Mouse (Mus musculus) cerebellum, adult 18-20 months (tissue): Measurements from ENCODE around the gene Rab3il1.

ENCODE experiments used
- DNase-seq, 2 experiments: peaks; one replicate each; pipeline ENCODE4 v3.0.0; 2021

Rab3il1 gene

DNA sequence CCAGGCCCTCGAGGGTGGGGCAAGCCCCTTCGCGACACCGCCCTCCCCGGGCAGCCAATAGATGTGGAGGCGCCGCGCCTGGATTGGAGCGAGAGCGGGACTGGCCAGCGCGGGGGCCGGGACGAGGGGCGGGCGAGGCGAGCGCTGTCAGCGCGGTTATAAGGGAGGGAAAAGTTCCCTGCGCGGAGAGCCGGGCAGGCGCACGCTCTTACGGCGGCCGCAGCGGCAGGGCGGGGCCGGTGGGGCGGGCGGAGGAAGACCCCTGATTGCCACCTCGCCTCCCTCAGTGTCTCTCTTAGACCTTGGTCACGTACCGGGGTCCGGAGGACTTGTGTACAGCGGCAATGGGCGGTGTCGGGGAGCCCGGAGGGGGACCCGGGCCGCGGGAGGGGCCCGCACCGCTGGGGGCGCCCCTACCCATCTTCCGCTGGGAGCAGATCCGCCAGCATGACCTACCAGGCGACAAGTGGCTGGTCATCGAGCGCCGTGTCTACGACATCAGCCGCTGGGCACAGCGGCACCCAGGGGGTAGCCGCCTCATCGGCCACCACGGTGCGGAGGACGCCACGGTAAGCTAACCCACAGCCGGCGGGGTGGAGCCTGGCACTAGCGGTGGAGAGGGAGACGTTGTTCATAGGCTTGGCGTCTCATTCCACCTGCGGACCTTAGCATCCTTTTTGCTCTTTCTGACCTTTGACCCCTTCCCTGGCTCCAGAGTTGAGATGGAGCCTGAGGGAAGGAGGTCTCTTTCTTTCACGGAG, 40.1 kb downstream of the Rab3il1 start, which contains the start of gene Fads3:
Fads3 (plus strand) TSS at position 182 of the 761 bp plus-strand sequence.
- peak; percentile 86 to 89 for DNase-seq

DNA sequence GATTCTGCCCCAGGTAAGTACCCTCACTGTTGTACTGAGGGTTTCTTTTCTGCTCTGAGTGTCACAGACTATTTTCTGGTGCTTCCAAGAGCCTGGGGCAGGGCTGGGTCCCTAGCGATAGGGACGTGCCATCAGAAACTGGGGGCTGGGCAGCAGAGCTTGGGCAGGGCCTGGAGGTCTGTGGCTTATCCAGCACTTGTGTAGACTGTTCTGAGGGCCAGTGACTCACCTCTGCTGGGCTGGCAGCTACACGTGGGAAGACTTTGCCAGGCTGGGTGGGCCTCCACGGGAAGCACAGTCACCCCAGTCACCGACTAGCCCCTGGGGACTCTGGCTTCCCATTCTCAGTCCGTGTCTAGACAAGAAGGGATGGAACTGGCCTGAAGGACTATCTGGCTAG, 40.8 kb downstream of the Rab3il1 start:
- peak; percentile 21 to 32 for DNase-seq

DNA sequence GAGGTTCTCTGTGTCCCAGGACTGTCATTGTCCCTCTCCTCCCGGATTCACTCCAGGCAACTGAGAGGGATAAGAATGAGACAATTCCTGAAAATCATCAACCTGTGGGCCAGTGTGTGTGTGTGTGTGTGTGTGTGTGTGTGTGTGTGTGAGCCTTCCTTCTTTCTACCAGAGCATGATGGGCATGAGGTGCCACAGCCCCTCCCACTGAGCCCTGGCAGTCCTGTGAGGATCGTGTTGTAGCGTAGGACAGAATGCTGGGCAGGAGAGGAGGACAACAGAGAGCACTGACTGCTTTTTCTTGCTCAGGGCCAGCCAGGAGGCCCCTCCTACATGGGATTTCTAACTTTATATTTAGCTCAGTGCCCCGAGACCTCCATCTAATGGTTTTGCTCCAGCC, 41.3 kb downstream of the Rab3il1 start:
- DNase-seq = no peak

DNA sequence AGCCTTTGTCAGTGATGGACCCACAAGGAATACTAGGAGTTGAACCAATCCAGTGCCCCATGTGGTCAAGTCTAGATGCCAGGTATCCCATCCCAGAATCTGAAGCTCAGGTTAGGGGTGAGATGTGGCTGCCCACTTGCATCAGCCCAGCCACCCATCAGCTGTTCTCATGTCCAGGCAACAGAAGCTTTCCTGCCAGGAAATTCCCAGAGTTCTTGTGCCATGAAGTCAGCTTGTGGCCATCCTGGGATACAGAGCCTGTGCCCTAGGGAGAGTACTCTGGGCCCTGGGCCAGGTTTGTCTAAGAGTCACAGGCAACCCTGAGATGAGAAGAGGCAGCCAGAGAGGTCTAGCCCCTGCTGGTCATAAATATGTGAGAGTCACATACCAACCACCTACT, 42.2 kb downstream of the Rab3il1 start:
- no peak for DNase-seq

DNA sequence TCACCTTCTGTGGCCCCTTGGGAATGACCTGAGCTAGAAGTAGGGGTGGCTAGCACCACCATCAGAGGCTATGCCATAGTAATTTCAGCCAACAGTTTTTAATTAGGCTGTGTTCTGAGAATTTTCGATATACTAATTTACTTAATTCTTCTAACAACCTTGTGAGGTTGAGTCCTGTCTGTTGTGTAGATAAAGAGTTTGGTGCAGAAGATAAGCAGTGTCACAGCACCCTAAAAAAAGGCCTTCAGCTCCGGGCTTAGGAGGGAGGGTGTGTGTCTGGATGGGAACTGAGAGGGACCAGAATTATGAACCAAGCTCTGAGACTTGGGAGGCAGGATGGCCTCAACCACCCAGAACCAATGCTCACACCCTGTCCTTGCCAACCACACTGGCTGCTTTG, 44.2 kb downstream of the Rab3il1 start:
- DNase-seq = no peak

DNA sequence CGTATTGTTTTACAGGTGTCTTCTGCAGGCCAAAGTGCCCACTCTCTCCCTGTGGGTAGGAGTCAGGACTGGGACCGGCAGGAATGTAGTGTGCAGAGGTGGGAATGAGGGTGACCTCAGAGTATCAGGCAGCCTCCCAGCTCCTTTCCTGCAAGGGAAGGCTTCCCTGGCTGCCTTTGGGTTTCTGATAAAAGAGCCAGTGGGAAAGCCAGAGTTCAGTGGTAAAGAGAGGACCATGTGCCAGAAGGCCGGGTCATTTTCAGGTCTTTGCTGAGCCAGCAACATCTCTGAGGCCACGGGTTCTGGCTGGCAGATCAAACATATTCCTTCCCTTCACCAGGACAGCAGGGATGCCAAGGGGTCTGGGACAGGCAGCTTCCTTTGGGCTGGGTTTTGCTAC, 44.9 kb downstream of the Rab3il1 start:
- no peak for DNase-seq

DNA sequence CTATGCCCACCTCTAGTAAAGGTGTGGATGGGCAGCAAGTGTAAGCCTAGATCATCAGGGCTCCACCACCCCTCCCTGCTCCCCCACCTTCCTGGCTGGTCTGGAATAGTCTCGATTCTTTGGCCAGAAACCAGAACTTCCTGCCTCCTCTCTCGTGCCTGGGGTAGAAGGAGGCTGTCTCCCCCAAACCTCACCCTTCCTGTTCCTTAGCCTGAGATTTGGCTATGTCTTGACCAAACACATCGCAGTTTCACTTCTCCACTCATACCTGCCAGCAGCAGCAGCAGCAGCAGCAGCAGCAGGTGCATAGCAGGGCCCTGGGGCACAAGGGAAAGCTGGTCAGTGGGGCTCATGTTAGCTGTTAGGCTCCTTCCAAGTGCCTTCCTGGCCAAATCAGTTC, 45.5 kb downstream of the Rab3il1 start:
- DNase-seq = no peak

DNA sequence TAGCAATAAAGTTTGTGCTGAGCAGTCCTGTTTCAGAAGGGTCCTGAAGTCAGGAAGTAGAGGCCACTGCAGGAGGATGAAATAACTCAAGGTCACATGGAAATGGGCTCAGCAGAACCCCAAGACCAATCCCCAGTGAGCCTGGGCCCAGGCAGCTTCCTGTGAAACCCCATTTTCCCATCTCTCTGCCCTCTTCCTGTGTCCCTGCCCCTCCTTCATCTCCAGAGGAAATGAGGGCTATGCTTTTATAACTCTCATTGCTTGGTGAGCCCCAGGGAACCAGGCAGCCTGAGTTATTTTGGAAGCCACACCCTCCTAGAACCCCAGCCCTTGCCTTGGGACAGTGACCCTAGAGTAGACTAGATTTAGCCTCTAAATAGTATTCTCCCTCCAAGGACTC, 48.1 kb downstream of the Rab3il1 start:
- DNase-seq = no peak

DNA sequence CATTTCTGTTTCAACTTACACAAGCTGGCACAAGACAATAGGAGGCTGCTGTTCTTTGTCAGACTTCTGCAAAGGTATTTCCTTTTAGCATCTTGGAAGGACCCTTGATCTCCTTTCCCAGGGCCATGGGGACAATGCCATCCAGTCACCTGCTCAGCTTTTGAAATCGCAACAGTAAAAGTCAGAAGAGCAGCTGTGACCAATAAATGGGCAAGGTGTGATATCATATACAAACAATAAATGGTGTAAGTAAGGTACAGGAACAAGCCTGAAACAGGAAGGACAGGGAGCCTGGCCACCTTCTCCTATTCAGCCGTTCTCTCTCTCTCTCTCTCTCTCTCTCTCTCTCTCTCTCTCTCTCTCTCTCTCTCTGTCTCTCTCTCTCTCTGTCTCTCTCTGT, 49.0 kb downstream of the Rab3il1 start:
- no peak for DNase-seq

DNA sequence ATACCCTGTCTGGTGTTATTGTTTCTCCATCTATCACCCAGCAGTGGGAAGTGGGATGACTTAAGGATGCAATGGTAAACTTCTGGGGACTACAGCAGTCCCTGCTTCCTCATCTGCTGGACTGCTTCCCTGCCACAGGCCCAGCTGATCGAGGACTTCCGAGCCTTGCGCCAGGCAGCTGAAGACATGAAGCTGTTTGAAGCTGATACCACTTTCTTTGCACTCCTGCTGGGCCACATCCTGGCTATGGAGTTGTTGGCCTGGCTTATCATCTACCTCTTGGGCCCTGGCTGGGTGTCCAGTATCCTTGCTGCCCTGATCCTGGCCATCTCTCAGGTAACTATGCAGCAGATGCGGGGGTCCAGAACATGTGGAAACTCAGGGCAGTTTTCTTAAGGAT, 51.2 kb downstream of the Rab3il1 start:
- DNase-seq = no peak

DNA sequence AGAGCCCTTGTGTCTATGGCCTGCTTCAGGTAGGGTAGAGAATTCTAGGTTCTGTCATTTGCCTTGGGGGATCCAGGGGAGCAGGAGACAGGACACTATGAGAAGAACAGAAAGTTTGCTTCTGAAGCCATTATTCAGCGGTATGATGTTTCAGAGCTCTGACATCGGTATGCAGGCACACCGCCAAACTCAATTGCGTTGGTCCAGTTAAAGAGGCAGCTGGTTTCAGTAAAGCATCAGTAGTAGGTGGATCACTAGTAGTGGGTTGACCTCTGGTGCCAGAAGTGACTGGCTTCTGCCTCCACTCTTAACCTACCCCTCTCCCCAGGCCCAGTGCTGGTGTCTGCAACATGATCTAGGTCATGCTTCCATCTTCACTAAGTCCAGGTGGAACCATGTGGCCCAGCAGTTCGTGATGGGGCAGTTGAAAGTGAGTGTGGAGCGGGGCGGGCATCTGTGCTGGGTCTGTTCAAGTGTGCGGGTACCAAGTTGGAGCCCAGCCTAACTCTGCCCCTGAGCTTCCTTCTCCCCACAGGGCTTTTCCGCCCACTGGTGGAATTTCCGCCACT, 52.3 kb downstream of the Rab3il1 start:
- no peak for DNase-seq

DNA sequence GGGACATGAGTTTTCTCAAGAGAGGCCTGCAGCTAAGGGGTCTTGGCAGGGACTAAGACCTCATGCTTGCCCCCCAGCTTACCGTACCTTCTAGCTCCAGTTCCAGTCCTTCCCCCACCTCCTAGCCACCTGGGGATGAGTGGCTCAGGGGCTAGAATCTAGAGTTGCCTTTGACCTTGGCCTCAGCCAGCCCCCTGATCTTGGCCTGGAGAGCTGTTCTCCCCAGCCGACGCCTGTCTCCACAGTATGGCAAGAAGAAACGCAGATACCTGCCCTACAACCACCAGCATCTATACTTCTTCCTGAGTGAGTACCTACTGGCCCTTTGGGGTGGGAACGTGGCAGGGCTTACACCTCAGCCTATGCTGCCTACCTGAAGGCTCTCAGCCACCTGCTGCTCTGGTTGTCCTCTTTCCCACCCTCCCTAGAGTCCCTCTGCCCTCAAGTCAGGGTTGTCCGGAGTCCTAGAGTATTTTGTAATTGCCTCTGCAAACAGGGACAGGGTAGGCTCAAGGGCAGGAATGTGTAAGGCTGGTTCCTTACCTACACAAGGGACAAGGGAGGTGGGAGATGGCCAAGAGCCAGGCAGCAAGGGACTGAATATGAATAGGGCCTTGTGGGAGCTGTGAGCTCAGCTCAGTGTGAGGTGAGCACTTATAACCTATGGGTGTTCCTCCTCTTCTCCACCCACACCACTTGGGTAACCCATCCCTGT, 53.0 kb downstream of the Rab3il1 start:
- no peak for DNase-seq

DNA sequence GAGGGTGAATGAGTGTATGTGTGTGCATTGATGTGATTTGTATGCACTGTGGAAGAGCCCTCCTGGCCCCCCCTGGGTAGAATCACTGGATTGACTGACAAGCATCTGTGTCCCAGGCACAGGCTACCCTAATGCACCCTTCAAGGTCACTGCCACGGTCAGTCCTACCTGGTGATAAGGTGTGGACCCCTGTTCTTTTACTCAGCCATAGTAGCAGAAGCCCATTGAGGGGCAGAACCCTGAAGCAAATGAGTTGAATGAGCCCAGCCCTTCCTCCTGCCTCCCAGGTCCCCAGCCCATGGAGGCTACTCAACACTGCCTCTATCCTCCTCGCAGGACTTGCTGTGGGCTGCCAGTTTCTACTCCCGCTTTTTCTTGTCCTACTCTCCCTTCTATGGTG, 53.8 kb downstream of the Rab3il1 start:
- DNase-seq = no peak

DNA sequence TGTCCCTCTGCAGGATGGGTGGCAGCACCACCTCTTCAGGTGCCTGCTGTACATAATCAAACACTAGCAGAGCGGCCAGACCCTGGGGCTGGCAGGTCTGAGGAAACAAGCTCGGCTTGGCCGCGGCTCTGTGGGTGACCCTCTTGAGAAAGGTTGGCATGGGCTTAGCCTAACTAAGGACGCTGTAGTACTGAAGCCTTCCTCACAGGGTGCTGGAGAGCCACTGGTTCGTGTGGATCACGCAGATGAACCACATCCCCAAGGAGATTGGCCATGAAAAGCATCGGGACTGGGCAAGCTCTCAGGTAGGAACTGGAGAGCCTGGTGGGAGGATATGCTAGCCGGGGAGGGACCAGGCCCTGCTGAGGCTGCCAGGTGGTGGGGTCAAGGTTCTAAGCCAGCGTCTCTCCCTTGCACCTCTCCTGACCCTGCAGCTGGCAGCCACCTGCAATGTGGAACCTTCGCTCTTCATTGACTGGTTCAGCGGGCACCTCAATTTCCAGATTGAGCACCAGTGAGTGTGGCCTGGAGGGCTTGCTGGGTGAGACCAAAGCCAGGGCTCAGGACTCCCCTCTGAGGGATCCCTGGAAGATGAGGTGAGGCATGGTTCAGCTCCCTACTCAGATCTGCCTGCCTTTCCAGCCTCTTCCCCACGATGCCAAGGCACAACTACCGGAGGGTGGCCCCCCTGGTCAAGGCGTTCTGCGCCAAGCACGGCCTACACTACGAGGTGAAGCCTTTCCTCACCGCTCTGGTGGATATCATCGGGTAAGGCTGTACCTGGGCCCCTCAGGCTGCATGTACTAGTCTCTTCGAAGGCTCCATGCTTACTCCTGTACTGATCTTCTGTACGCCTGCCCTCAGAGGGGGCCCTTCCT, 54.6 kb downstream of the Rab3il1 start:
- DNase-seq = no peak

DNA sequence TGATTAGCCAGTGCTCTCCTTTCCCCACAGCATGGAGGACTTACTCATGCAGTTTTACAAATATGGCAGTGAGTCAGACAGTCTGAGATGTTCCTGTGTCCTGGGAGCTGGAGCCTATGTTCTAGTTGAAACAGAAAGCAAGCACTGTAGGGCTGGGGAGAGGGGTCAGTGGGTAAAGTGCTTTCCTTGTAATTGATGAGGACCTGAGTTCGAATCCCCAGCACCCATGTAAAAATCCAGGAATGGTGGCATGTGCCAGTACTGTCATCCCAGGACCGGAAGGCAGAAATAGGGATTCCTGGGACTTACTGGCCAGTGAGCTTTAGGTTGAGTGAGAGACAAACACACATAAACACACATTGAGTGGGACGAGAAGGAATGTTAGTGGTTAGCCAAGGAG, 55.2 kb downstream of the Rab3il1 start:
- no peak for DNase-seq

DNA sequence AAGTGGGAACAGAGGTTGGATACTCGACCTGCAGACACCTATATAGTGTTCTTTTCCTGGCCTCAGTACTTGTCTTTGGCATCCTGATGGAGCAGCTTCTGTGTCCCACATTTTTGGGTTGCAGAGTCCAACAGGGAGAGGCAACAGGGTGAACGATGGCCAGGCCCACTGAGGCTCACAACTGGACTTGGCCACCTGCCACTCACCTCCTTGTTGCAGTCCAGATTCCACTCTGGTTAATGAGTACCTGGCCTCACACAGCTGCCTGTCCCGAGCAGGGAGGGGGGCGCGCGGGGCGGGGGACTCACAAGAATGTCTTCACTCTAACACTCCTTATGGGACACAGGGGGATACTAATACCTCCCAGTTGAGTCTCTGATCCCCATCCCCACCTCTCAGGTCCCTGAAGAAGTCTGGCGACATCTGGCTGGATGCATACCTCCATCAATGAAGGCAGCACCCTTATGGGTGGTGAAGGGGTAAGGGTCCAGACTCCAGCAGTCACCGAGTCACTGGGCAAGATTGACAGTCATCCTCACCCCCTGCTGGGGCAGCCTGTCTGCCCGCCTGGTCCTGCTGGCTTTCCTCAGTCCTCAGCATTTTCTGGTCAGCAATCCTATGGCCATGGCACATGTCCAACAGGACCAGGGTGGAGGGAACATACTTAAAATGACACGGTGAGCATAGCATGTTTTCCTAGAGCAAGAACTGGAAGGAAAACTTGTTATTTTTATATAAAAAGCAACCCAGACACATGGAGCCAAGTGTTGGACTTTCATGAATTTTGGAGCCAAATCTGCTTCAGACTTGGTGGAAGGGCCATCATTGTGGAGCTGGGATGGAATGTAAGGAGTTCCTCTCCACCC, 56.2 kb downstream of the Rab3il1 start:
- DNase-seq = no peak

DNA sequence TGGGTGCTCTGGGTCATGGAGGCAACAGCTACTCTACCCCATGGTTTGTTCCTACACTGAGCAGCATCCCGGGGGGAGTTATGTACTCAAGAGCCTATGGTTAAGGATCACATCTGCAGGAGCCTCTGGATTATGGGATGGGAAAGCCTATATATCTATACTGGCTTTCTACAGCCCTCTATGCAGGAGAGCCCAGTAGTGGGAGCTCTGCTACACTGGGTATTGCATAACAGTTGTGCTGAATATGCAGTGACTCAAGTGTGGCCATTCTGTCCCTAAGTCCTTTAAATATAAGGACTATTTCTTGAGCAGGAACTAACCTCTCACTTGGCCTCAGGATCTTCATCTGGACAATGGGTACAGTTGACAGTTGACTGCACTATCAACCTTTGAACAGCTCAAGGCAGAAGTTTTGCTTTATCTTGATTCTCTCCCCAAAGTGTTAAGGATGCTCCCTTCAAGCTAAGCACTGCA, 56.9 kb downstream of the Rab3il1 start:
- DNase-seq = no peak

DNA sequence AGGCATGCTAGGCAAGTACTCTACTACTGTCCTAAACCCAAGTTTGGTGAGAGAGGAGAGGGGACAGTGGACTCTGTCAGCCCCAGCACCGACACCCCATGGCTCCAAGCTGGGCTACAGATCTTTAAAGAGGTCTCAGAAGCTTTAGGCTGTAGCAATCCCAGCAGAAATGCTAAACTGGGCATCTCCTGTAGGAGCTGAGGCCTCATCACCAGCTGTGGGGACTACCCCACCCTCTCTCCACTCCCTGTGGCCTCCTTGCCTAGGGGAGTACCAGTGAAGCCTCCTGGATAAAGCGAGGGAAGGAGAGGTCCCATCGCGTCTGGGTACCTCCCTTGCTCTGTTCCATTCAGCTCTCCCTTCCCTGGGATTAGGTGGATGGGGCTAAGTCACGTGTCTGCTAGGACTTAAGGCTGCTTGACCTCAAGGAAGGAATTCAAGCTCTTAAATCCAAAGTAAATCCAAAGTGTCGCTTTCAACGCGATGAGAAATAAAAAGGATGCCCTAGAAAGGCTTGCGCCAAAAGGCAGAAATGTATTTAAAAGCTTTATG, 57.5 kb downstream of the Rab3il1 start:
- DNase-seq = no peak

DNA sequence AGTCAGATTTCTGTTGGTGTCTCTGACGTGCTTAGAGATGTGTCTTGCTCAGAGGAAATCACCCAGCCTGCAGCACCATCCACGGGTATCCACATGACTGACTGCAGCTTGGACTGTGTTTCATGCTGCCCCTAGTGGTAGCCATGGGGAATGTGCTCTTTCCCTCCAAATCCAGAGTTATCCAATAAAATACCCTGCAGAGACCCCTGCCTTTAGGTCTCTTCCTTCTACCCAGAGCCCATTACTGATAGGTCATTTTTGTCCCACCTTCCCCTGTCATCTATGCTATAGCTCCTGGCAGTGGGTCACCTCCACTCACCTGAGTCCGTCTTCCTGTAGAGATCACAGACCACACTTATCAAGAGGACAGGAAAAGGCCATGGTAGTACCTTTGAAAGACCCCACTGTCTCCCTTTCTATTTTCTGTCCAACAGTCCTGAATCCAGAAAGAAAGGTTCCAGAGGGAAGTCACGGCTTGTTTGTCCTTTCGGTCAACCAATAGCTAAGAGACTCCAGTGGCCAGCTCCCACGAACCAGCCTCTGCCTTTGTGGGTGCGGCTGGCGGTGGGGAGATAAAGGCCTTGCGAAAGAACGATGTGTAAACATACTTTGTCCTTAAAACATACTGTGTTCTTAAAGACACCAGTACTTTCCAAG, 58.6 kb downstream of the Rab3il1 start:
- peak; percentile 48 to 52 for DNase-seq

DNA sequence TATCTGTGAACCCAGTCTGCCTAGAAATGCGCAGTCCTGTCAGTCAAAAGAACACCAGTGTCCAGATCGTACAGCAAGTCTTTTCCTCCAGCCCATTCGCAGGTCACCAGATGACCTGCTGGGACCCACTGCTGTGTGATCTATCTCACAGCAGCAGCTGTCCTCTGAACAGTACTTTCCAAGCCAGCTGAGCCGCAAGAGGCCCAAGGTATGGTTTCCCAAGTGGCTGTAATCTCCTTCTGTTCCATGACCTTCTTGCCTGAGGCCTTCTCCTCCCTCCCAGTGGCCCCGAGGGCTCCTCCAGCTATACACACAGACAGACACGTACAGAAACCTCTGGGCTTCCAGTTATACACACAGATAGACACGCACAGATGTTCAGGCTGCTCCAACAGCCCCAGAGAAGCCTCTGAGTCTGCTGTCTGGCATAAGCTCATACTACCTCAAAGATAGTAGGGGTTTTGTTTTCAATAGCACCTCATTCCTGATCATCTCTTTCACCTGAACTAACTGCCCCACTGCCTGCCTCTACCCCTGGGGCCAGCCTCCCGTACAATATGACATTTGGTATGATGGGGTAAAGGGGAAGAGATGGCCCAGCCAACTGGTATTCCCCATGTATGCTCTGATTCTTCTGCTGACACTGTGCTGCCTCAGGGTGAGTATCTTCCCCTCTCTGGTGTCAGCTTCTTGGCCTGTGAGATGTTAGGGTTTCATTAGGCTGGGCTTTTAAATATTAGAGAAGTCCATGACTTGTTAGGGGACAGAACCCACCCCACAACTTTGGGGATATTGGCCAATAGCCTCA, 59.5 kb downstream of the Rab3il1 start:
- no peak for DNase-seq
